Mouse (Mus musculus) left cerebral cortex, adult 8-10 months (tissue): ENCODE measurements at regions not wholly inside any gene's neighbourhood (a gene's known extent, or its start where the extent isn't known, plus 50 kb on each side); places are given as distances from the start of the nearest gene placed in this dataset.
A peak's percentile ranks its signal among the peaks of the same experiment; 100 is the strongest.
"Not testable (repeated sequence)": the region's sequence is repeated elsewhere in the genome, so short reads cannot be mapped to it uniquely, and the experiment has no call there.

Experiments
- DNase-seq, 2 experiments: peaks; one replicate each; pipeline ENCODE4 v3.0.0; 2022; ENCODE audit warnings: low spot score in 2 of 2

DNA sequence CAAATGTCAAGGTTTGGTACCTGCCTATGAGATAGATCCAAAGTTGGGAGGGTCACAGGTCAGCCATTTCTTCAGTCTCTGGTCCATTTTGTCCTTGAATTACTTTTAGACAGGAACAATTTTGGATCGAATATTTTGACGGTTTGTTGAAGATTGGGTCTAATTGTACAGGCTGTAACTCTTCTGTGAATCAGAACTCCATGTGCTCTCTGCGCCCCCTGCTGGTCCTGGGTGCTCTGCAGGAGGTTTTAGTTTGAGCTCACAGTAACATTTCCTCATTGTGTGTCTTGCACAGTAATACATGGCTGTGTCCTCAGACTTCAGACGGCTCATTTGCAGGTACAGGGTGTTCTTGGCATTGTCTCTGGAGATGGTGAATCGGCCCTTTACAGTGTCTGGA lies 158.1 kb downstream of the Adam6a start:
- not testable (repeated sequence) for DNase-seq

DNA sequence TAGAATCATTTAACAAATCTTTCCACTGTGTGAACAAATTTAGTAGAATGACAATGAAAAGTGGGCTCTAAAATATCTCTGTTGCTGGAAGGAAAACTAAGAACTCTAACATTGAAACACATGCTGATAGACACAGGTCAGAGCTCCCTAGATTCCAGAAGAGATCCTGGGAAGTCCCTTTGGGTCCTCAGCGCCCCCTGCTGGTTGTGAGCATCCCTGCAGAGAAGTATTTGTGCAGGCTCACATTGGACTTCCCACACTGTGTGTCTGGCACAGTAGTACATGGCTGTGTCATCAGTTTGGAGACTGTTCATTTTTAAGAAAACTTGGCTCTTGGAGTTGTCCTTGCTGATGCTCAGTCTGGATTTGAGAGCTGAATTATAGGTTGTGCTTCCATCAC lies 172.7 kb downstream of the Adam6a start:
- peak; percentile 4 to 7 for DNase-seq

DNA sequence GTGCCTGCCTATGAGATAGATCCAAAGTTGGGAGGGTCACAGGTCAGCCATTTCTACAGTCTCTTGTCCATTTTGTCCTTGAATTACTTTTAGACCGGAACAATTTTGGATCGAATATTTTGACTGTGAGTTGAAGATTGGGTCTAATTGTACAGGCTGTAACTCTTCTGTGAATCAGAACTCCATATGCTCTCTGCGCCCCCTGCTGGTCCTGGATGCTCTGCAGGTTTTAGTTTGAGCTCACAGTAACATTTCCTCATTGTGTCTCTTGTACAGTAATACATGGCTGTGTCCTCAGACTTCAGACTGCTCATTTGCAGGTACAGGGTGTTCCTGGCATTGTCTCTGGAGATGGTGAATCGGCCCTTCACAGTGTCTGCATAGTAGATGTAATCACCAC lies 192.1 kb downstream of the Adam6a start:
- DNase-seq: no peak

DNA sequence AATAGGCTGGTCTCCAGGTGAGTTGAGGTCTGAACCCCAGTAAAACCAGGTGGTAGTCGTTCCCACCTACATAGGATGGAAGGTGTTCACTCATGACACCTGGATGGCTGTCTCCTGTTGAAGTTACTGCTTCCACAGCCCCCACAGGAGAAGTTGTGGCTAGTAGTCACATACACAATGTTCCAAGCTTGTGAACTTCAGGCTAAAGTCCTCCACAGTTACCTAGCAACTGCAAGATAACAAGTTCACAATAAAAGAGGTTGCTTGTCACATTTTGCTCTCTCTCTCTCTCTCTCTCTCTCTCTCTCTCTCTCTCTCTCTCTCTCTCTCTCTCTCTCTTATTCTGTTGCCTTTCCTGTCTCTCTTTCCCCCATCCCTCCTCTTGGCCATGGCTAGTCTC lies 202.6 kb downstream of the Adam6a start:
- no peak for DNase-seq

DNA sequence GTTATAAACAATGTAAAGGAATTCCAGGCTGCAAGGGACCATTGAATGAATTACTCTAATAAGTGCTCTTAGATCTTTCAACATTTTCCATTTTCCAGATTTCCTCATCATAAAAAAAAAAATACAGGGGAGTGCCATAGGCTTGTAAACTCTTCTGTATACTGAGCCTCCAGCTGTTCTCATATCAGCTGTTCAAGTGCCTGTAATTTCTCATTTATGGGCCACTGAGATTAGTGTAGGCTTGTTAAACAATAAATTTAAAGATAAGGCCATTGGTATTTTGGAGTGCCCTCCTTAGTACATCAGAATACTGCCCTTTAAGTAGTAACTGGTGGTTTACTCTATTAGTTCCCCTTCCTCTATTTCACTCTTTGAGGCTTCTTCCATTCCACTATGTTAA lies 204.3 kb downstream of the Adam6a start:
- no peak for DNase-seq

DNA sequence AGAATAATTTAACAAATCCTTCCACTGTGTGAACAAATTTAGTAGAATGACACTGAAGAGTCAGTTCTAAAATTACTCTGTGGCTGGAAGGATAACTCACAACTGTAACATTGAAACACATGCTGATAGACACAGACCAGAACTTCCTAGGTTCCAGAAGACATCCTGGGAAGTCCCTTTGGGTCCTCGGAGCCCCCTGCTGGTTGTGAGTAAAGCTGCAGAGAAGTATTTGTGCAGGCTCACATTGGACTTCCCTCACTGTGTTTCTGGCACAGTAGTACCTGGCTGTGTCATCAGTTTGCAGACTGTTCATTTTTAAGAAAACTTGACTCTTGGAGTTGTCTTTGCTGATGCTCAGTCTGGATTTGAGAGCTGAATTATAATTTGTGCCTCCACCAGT lies 225.9 kb downstream of the Adam6a start:
- no peak for DNase-seq

DNA sequence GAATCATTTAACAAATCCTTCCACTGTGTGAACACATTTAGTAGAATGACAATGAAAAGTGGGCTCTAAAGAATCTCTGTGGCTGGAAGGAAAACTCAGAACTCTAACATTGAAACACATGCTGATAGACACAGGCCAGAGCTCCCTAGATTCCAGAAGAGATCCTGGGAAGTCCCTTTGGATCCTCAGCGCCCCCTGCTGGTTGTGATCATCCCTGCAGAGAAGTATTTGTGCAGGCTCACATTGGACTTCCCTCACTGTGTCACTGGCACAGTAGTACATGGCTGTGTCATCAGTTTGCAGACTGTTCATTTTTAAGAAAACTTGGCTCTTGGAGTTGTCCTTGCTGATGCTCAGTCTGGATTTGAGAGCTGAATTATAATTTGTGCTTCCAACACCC lies 252.2 kb downstream of the Adam6a start:
- peak in 1 of 2 experiments; percentile 1 for DNase-seq

DNA sequence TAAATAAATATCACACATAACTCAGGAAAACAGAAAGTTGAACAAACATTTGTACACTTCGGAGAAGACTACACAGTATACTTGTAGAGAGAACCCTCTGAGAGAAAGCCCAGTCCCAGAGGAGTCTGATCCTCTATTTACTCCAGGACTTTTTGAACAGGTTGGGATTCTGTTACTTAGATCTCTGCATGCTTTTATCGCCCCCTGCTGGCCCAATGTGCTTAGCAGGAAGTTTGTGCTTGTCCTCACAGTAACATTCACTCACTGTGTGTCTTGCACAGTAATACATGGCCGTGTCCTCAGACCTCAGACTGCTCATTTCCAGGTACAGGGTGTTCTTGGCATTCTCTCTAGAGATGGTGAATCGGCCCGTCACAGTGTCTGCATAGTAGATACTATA lies 282.7 kb downstream of the Adam6a start:
- DNase-seq: no peak

DNA sequence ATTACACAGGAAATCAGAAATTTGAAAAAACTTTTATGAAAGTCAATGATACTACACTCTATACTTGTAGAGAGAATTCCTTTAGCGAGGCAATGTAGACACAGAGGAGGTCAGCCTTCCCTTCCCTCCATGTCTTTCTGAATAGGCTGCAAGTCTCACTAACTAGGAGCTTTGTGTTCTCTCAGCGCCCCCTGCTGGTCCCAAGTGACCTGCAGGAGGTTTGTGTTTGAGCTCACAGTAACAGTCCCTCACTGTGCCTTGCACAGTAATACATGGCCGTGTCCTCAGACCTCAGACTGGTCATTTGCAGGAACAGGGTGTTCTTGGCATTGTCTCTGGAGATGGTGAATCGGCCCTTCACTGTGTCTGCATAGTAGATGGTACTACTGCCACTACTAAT lies 315.2 kb downstream of the Adam6a start:
- peak in 1 of 2 experiments; percentile 3 for DNase-seq

DNA sequence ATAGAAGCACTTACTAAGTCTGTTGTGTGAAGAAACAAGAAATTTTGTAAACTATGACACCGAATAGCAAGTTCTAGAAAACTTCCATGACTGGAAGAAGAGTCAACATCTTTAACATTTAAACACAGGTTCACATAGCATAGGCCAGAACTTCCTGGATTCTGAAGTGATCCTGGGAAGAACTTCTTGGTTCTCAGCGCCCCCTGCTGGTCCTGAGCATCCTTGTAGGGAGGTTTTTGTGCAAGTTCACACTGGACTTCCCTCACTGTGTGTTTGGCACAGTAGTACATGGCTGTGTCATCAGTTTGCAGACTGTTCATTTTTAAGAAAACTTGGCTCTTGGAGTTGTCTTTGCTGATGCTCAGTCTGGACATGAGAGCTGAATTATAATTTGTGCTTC lies 335.1 kb downstream of the Adam6a start:
- DNase-seq: no peak

DNA sequence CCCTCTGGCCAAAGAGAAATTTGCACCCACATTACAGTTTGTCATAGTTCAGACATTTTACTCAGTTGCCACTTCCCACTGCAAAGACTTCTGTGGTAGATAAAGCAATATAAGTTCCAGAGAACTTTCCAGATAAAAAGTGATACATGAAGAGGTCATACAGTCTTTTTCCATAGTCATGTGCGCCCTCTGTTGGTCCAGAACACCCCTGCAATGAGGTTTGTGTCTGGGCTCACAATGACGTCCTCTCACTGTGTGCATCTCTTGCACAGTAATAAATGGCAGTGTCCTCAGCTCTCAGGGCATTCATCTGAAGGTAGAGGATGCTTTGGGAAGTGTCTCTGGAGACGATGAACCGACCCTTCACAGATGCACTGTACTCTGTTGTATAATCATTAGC lies 352.4 kb downstream of the Adam6a start:
- DNase-seq: no peak

DNA sequence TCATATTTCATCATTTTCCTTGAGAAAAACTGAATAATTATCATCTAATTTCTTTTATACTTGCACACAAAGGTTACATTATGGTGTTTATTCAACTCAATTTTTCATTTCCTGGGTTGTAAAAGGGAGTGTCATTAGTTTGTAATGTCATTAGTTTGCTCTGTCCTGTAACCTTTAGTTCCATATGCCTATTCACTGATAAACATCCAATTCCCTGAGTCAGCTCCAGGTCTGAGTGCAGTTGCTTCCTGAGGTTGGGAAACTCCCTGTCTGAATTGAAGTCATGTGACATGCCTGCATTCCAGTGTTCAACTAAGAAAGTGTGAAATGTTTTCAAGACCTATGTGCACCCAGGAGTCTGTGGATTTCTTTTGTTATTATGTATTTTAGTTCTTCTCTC lies 362.8 kb downstream of the Adam6a start:
- no peak for DNase-seq

DNA sequence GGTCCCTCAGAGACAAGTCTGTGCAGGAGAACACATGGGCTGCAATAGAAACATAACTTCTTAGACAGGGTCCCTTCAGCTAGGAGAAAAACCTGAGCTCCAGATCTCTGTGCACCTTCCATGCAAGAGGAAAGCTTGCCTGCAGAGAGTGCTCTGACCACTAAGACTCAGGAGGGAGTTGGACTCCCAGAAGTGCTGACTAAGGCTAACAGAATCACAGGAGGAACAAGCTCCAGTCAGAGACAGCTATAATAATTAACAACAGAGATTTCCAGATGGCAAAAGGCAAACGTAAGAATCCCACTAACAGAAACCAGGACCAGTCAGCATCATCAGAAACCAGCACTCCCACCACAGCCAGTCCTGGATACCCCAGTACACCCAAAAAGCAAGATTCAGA lies 364.0 kb downstream of the Adam6a start:
- no peak for DNase-seq

DNA sequence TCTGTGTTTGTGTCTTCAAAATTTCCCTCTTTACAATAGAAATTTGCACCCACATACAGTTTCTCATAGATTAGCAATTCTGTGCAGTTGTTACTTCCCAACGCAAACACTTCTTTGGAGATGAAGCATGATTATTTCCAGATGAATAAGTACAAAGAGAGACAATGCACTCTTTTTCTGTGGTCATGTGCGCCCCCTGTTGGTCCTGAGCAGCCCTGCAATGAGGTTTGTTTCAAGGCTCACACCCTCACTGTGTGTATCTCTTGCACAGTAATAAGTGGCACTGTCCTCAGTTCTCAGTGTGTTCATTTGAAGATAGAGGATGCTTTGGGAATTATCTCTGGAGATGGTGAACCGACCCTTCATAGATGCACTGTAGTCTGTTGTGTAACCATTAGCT lies 368.1 kb downstream of the Adam6a start:
- DNase-seq: no peak

DNA sequence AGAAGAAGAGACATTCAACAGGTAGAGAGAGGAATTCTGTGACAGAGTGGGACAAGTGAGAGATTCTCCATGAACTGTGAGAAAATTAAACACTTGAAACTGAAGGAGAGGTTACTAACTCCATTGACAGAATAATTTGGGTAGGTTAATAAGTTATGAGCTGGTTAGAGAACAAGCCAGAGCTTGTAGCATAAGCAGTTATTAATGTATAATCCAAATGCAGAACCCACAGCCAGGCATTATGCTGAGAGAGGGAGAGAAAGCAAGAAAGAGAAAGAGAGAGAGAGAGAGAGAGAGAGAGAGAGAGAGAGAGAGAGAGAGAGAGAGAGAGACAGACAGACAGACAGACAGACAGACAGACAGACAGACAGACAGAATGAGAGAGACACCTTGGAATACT lies 397.0 kb downstream of the Adam6a start:
- DNase-seq: no peak

DNA sequence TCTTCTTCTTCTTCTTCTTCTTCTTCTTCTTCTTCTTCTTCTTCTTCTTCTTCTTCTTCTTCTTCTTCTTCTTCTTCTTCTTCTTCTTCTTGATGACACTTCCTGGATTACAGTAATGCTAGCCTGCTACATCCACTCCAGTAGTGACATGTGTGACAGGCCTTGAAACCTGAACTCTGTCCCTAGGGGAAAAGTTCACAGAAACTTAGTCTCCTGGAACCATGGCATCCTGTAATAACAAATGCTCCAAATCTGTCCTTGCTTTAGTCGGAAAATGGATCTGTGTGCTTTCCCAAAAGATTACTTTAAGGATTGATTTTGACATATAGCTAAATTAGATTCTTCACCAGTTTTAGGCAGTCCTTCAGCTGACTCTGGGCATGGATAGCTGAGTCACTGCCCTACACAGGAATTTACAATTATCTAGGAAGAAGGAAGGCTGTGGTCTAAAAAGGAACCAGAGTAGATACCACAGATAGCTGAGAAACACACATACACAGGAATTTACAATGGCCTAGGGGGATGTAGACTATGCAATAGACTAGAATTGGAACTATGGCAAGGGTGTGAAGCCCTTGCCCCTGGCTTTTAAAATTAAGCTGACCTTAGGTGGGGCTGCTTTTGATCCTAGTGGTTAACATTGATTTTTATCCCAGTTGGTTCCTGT lies 400.1 kb downstream of the Adam6a start:
- not testable (repeated sequence) for DNase-seq

DNA sequence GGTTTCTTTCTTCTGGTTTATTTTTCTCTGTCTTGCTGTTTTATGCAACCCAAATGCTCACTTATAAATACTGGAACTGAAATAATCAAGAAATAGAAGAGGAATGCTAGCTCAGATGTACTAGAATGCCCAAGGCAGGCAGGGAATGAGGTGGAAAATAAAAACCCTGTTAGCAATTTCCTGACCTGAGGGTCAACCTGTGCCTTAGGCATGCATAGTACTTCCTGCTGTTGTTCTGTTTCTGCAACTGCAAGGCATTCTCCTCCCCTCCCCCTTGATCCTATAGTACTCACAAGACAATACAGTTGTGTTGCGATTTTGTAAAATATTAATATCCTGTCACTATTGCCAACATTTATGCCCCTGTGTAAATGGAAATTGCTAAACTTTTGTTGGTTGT lies 402.1 kb downstream of the Adam6a start:
- not testable (repeated sequence) for DNase-seq

DNA sequence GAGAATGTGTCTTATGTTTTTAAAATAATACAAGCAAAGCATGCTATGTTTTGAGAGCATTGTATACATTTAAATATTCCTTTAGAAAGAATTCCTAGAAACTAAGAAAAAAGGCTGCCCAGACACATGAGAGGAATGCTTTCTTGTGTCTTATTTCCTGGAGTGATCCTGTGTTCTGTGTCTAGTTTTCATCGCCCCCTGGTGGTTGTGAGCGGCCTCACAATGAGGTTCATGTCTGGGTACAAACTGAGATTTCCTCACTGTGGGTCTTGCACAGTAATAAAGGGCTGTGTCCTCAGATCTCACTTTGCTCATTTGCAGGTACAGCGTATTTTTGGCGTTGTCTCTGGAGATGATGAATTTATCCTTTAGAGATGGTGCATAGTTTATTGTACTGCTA lies 404.3 kb downstream of the Adam6a start:
- not testable (repeated sequence) for DNase-seq

DNA sequence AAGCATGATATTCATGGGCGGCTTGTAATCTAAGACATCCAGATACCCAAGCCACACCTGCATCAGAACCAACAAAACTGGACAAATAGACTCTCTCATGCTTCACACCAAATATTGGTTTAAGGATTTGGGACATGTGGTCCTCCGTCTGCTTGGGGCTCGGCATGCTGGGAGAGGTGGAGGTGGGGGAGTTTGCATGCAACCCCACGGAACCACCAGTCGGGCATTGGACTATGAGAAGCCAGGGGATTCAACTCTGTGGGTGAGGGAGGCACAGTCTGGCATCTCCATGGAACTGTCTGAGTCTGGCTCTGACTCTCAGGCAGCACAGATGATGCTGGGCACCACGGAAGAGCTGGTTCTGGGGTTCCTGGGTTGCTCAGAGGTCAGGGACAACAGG lies 430.6 kb downstream of the Adam6a start:
- no peak for DNase-seq

DNA sequence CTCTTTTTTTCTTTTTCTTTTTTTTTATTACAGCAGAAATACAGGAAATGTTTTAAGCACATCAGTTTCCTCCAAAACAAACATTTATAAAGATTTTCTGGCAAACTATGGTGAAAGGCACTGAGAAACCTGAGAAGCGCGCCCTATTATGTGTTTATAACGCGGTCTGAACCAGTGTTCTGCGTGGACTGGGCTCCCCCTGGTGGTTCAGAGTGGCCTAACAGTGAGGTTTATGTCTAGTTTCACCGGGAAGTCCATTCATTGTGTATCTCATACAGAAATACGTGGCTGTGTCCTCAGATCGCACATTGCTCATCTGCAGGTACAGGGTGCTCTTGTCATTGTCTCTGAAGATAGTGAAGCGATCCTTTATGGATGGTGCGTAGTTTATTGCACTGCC lies 437.9 kb downstream of the Adam6a start:
- peak; percentile 45 to 61 for DNase-seq

DNA sequence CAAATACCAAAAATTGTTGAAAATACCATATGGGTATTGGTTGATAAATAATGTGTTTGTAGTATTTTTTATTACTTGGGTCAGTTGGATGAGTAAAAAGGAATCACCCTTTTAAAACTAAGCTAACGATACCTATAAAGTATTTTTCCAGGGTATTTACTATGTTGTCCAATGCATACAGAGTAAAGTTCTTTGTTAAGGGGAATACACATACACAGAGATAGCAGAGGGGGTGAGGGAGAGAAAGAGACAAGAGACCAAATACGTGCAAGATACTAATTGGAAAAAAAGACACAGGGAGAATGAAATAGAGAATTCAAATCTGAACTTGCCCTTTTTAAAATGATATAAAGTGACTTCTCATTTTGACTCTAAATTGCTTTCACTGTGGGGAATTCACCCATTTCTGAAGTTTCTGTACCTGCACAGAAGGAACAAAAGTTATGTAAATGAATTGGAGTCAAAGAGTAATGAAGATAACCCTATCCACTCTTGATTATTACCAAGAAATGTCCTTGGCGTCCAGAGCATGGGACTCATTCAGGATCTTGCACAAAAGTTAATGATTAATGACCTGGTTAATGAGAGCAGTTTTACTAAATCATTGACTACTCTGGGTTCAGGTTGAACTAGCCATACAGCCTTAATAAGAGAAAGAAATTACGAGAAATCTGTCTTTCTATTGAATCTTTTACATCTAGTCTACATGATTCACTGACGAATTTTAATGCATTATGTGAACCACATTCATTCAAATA lies 443.7 kb downstream of the Adam6a start:
- no peak for DNase-seq

DNA sequence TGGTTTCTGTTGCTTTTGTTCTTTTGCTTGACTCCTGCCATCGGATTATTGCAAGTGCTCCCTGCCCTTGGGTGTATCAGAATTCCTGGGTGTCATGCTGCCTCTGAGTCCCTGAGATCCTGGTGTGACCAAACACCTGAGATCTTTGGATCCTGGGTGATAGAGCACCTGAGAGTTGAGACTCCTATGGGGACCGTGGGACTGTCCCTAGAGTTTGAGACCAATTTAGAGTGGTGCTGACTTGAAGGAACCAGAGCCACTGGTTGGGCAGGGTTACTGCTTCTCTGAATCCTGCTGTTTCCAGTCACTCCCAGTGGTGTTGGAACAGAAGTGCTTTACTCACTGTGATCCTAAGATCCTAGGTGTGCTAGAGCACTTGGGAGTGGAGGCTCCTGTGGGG lies 448.7 kb downstream of the Adam6a start:
- no peak for DNase-seq

DNA sequence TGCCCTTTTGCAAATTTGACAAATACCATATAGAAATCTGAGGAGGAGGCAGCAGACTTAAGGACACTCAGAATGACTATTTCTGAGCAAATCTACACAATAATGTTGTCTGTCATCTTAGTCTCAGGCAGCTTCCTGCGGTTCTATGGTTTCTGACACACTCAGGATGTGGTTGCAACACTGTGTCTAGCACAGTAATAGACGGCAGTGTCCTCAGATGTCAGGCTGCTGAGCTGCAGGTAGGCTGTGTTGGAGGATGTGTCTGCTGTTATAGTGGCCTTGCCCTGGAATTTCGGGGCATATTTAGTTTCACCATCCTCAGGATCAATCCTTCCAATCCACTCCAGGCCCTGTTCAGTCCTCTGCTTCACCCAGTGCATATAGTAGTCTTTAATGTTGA lies 450.6 kb downstream of the Adam6a start:
- DNase-seq: not testable (repeated sequence)
